Mouse (Mus musculus) splenic B cell, adult 2 months (primary cell): Measurements from ENCODE around the gene 9930111J21Rik2.
A peak's percentile ranks its signal among the peaks of the same experiment; 100 is the strongest.
"Not testable (repeated sequence)": the region's sequence is repeated elsewhere in the genome, so short reads cannot be mapped to it uniquely, and the experiment has no call there.

Experiments used
- DNase-seq: peaks from one replicate; pipeline ENCODE4 v3.0.0-alpha.2; 2011; ENCODE audit warnings: low read depth, low spot score
- H3K27me3 ChIP-seq: 2 replicates; pipeline ENCODE4 v1.6.1; 2012; ENCODE audit warnings: mild to moderate bottlenecking, low read length, moderate library complexity, mixed read lengths; ENCODE audit not compliant: control insufficient read depth, poor library complexity, insufficient read depth, severe bottlenecking
- H3K36me3 ChIP-seq: 2 replicates; pipeline ENCODE4 v1.6.1; 2012; ENCODE audit warnings: mild to moderate bottlenecking, low read length, moderate library complexity, mixed read lengths; ENCODE audit not compliant: control insufficient read depth, poor library complexity, insufficient read depth, severe bottlenecking

The 9930111J21Rik2 gene

DNA sequence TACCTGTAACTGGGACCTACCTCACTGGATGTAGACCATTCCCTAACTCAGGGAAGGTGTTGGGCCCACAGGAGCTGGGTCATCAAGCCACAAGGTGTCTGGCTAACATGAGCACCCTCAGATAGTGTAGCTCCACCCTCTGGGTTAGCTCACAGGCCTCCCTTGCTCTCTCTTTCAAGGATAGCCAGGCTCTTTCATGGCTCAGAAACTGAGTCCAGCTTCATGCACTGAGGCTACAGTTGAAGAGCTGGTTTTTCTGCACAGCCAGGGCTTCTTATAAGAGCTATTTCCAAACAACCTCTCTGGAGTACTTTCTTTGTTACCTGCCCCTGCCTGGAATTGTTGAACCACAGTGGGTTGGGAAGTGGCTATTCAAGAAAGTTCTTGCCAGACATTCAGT lies 39.0 kb downstream of the 9930111J21Rik2 start:
- not testable (repeated sequence) for H3K27me3 ChIP-seq, H3K36me3 ChIP-seq, DNase-seq

GRCm38 (mm10) chr11:49006785-49007184 lies 44.3 kb downstream of the 9930111J21Rik2 start:
- H3K36me3 ChIP-seq, DNase-seq, H3K27me3 ChIP-seq: not testable (repeated sequence)

DNA sequence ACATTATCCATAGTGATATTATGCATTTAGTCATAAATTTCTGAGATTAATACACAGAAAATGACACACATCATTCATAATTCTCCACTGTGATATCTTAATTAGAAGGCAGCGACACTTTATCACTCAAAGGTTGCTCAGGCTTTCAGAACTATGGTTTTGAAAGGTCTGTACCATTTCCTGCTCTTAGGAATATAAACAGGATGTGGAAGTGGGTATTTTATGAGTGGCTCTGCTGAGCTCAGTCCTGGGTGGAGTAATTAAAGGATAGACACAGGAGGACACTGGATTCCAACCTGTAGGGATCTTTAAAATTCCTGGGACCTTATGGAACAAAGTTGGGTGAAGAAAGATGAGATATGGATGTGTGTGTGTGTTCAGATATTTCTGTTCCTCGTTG lies 44.7 kb downstream of the 9930111J21Rik2 start:
- H3K27me3 ChIP-seq, H3K36me3 ChIP-seq, DNase-seq: not testable (repeated sequence)

GRCm38 (mm10) chr11:49000411-49000810 lies 50.6 kb downstream of the 9930111J21Rik2 start:
- not testable (repeated sequence) for DNase-seq, H3K27me3 ChIP-seq, H3K36me3 ChIP-seq

GRCm38 (mm10) chr11:48994018-48994417 lies 57.0 kb downstream of the 9930111J21Rik2 start, which contains the start of gene Tgtp1:
Gene Tgtp1, minus strand, starts transcription at chr11:48994172.
- H3K27me3 ChIP-seq, H3K36me3 ChIP-seq: not testable (repeated sequence)
- DNase-seq: peak; percentile 29

- not testable (repeated sequence) for H3K27me3 ChIP-seq, DNase-seq, H3K36me3 ChIP-seq
Measured at GRCm38 (mm10) chr11:48993296-48993695, 57.7 kb downstream of the 9930111J21Rik2 start.

DNA sequence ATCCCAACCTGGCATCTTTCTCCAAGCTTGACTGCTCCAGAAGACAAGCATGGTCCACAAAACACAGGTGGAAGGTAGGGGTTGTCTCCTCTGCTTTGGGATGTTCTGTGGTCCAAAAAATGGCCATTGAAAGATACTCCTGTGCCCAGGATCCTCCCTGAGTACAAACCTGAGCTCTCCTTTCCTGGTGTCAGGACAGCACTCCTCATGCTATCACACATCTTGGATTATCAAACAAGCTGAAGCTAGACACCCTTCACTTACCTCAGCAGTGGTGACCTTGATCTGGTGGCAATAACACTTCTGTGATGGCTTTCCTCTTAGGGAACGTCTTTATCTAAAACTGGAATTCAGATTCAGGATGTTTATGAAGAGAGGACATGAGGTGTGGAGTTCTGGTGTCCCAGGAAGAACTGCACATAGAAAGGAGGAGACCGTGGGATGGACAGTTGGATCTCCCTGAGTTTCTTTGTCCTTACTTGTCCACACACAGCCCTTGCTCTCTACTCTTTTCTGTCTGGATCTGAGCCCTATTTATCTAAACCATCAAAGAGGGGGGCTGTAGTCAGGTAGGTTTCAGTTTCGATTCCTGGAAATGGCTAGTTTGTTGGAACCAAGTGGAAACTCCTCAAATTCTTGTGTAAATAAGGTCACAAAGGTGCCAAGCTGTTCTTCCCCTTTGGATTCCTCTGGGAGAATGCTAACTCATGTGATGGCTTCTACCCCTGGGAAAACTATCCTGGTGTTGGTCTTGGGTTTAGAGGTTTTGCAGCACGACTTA lies 59.1 kb downstream of the 9930111J21Rik2 start, which contains the start of gene Gm12185:
Gene Gm12185, minus strand, starts transcription at position 487 of the 781 bp plus-strand sequence.
- H3K27me3 ChIP-seq, H3K36me3 ChIP-seq: not testable (repeated sequence)
- DNase-seq: peak; percentile 31

DNA sequence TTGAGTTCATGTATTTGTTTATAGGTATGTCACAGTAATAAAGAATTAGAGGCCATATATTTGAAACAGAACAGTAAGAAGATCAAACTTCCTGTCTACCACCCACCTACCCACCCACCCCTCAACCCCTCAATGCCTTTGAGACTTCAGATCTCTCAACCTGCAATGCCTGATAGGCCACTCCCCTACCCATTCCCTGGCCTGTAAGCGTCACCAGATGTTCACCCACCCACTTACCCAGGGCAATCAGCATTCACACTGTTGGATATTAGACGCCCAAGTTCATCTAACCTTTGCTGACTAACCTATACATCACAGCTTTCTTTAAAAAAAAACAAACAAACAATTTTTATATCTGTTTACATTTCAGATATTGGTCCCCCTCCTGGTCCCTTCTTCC lies 61.1 kb downstream of the 9930111J21Rik2 start:
- not testable (repeated sequence) for H3K27me3 ChIP-seq, DNase-seq, H3K36me3 ChIP-seq

- DNase-seq: peak; percentile 30
- H3K27me3 ChIP-seq, H3K36me3 ChIP-seq: not testable (repeated sequence)
Measured at GRCm38 (mm10) chr11:48988219-48988618, 62.8 kb downstream of the 9930111J21Rik2 start.

DNA sequence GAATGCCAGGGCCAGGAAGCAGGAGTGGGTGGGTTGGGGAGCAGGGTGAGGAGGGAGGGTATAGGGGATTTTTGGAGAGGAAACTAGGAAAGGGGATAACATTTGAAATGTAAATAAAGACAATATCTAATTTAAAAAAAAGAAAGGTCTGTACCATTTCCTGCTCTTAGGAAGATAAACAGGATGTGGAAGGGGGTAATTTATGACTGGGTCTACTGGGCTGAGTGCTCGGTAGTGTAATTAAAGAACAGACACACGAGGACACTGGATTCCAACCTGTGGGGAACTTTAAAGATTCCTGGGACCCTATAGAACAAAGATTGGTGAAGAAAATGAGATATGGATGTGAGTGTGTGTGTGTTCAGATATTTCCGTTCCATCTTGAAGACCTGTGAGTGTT lies 68.2 kb downstream of the 9930111J21Rik2 start:
- H3K36me3 ChIP-seq, H3K27me3 ChIP-seq, DNase-seq: not testable (repeated sequence)

DNA sequence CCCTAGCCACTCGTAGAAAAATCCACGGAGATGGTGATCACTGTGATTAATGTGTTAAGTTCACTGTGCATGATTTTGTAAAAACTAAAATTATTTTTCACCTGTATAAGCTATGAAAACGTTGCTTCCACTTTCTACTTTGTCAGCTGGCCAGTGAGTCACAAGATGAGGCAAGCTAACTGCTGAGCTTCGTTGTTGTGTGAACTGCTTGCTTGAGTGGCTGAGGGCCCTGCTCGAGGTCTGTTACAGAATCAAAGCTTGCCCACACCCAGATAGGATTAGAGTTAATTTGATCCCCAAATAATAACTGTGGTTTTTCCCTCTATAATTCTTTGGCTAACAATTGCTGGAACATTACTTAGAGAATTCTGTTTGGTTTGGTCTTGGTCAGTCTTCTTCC lies 71.0 kb downstream of the 9930111J21Rik2 start:
- H3K36me3 ChIP-seq: not testable (repeated sequence)

DNA sequence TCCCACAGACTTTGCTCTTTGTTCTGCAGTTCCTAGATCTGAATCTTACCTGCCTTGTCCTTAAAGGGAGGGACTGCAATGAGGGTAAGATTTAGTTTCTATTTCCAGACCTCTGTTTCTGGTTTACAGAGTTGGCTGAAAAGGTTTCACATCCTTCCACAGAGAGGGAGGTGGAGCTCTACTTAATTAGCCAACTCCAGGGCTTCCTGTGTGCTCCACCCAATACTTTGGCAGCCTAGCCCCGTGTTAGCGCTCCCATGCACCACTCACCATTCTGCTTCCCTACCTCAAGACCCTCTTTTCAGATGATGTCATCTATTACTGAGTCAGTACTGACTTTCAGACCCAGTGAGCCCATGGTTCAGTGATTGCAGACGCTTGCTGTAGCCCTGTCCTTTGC lies 71.8 kb downstream of the 9930111J21Rik2 start, which contains the start of gene 9930111J21Rik1:
Gene 9930111J21Rik1, minus strand, starts transcription at position 148 of the 400 bp plus-strand sequence.
- not testable (repeated sequence) for H3K36me3 ChIP-seq, H3K27me3 ChIP-seq, DNase-seq

More for the DNA sequence above, 71.0 kb downstream of the 9930111J21Rik2 start:
- DNase-seq, H3K27me3 ChIP-seq: not testable (repeated sequence)

- not testable (repeated sequence) for H3K36me3 ChIP-seq, H3K27me3 ChIP-seq, DNase-seq
Measured at GRCm38 (mm10) chr11:48978240-48978939, 72.7 kb downstream of the 9930111J21Rik2 start, which contains the start of gene Olfr56. Gene Olfr56, plus strand, starts transcription at chr11:48978889.

GRCm38 (mm10) chr11:48974686-48975085 lies 76.4 kb downstream of the 9930111J21Rik2 start:
- DNase-seq, H3K36me3 ChIP-seq, H3K27me3 ChIP-seq: not testable (repeated sequence)
